Mouse (Mus musculus) ES-E14 (cell line): ENCODE results near the gene Cox8a.

Source experiments
- CHD2 ChIP-seq: IDR thresholded peaks from 2 replicates; pipeline ENCODE4 v1.6.1; 2014; ENCODE audit warnings: mild to moderate bottlenecking, low read depth, low read length, inconsistent platforms
- HCFC1 ChIP-seq: IDR thresholded peaks from 2 replicates; pipeline ENCODE4 v1.6.1; 2012; ENCODE audit warnings: low read length, inconsistent platforms, borderline replicate concordance; ENCODE audit not compliant: insufficient read depth
- MAFK ChIP-seq: IDR thresholded peaks from 2 replicates; pipeline ENCODE4 v1.6.1; 2014; ENCODE audit warnings: mild to moderate bottlenecking, low read depth, low read length, inconsistent platforms; ENCODE audit not compliant: insufficient read depth
- ZC3H11A ChIP-seq: IDR thresholded peaks from 2 replicates; pipeline ENCODE4 v1.6.1; 2012; ENCODE audit warnings: low read depth, mild to moderate bottlenecking, inconsistent platforms, low read length, borderline replicate concordance
- ZNF384 ChIP-seq: IDR thresholded peaks from 2 replicates; pipeline ENCODE4 v1.6.1; 2012; ENCODE audit warnings: low read depth, low read length, inconsistent platforms

DNA sequence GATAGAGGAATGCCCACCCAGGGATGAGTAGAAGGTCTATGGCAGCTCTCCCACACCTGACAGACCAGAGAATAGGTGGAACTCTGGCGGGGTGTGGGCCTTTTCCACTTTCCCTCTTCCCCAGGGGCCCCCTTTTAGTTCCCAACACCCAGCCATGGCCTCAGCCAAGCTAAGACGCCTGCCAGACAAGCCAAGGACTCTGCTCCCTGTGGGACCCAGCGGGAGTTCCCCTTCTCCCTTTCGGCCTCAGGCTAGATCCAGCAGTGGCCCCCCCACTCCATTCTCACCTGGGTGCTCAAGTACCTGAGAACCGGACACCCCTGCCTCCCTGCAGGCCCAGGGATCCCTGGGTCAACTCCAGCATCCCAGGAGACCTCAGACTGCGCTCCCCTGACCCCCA, 4.8 kb upstream of the Cox8a start:
- TF ChIP-seq MAFK: no peak
- TF ChIP-seq HCFC1: no peak
- no peak for TF ChIP-seq ZC3H11A
- no peak for TF ChIP-seq ZNF384
- TF ChIP-seq CHD2: no peak
